In the genomic region with DNA sequence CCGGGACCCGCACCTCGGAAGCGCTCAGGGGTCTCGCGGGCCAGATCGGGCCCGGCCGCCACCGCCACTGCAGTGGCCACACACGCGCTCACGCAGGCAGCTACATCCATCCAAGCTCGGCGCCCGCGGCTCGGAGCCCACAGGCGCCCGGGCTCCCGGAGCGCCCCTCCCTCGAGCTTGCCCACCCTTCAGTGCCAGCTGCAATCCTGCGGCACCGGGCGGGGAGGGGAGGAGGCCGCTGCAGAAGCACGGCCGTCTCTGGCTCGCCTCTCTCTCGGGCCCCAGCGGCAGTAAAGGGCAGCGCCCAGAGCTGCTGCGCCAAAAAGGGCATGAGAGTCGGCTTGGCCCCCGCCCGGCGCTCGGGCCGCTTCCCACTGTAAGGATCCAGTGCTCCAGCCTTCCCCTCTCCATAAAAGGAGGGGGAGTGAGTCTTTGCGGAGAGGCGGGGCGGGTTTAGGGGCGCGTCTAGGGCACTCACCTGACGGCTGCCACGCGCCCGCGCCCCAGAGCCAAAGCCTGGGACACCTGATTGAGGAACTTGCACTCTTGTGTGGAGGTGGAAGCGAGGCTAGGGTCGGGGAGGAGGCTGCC, we compare ENCODE assay signal across 8 mouse cellular contexts. TPM values are rescaled to one million over a fixed set of nuclear protein-coding genes. Genes with fewer than 3 reads are reported as not detected.
DNase-seq lines count a peak whose midpoint lies in the region; ATAC-seq and TF ChIP-seq lines count a peak whose summit lies in the region.

No protein-coding gene starts in this region.

- peak; percentile 51 for TF ChIP-seq CTCF in gastrocnemius, adult 2 months (IDR thresholded peaks at IDR 0.05)

- under 1% methylated on average over 47 of the region's 52 CpGs for WGBS in hindbrain, embryonic 14.5 days

- peaks cover 52% of the 10 kb centered on the region for H3K4me1 ChIP-seq in hindbrain, embryonic 14.5 days (replicated peaks; ENCODE audit: control insufficient read depth, insufficient read depth, low read length)

- peak overlapping the region; percentile 99 for H3K27ac ChIP-seq in gastrocnemius, adult 2 months
- H3K27ac ChIP-seq in hindbrain, embryonic 14.5 days: peak overlapping the region; percentile 86

- H3K4me3 ChIP-seq in gastrocnemius, adult 2 months: peak overlapping the region; percentile 95
- H3K4me3 ChIP-seq in hindbrain, embryonic 14.5 days (replicated peaks; ENCODE audit: low read length): peak overlapping the region; percentile 65

- intact Hi-C loops in gastrocnemius, adult 2 months (cut with DNase I): loop anchor here (2.0 to 5.0 kb wide), 4 partner anchors 17 to 139 kb away; no protein-coding TSS in a partner anchor

- no peaks in the 10 kb centered on the region for H3K9me3 ChIP-seq in hindbrain, embryonic 14.5 days (ENCODE audit: control insufficient read depth, low read length)

- H3K9ac ChIP-seq in hindbrain, embryonic 14.5 days: peak overlapping the region; percentile 81

- H3K27me3 ChIP-seq in hindbrain, embryonic 14.5 days (ENCODE audit: control insufficient read depth, insufficient read depth, low read length): peaks cover 78% of the 10 kb centered on the region

- peak overlapping the region; percentile 90 for H3K4me2 ChIP-seq in hindbrain, embryonic 14.5 days (replicated peaks)

- peak; percentile 41 for ATAC-seq in hindbrain, embryonic 14.5 days (ENCODE audit: low FRiP score)

- DNase-seq in WW6 (ENCODE audit: low read depth, low spot score): peak; percentile 61
- peak; percentile 78 to 81 for DNase-seq in cerebellum, postnatal 25 days
- peak; percentile 93 for DNase-seq in gastrocnemius, adult 2 months
- peak; percentile 63 for DNase-seq in hindbrain, embryonic 14.5 days (ENCODE audit: low spot score)
- peak; percentile 61 for DNase-seq in left cerebral cortex, adult 11 months (ENCODE audit: low spot score)
- peak; percentile 79 for DNase-seq in lung, postnatal 14 days
- DNase-seq in right cerebral cortex, adult 2 months (ENCODE audit: low spot score in 2 of 2): peak; percentile 64 to 68
- no peak for DNase-seq in spleen, postnatal 14 days (ENCODE audit: low spot score in 2 of 2)

- H3K36me3 ChIP-seq in hindbrain, embryonic 14.5 days (replicated peaks; ENCODE audit: control insufficient read depth, insufficient read depth): no peaks in the 10 kb centered on the region

RNA-seq across cellular contexts. Expression of gene Pdgfa, which starts 1.4 kb away (rescaled TPM):
- total RNA-seq in gastrocnemius, adult 2 months (2021): 10 to 100 TPM; 17.8 to 27.4 TPM
- 24.7 and 30.1 TPM in 2 replicates for polyA plus RNA-seq in hindbrain, embryonic 14.5 days (2014; fragmentation: Nextera tagmentation; extraction: Ambion mirVana)

Comparison
In these comparisons a context has a peak if more than half of its experiments do, and no peak if none do; other contexts are left out.
1. DNase-seq: peak in WW6 (single experiment), cerebellum, postnatal 25 days (2 of 2), gastrocnemius, adult 2 months (single experiment), hindbrain, embryonic 14.5 days (single experiment), left cerebral cortex, adult 11 months (single experiment), lung, postnatal 14 days (single experiment) and right cerebral cortex, adult 2 months (2 of 2); none in spleen, postnatal 14 days (0 of 2).